Mouse (Mus musculus) CH12.LX (cell line): ENCODE measurements around the gene Sptbn2.

ENCODE experiments used
- CTCF ChIP-seq, 2 experiments: IDR thresholded peaks in 1 of 2; conservative IDR thresholded peaks in 1 of 2; 2 replicates each; pipeline ENCODE4 v1.5.1; 2011 to 2012; ENCODE audit warnings: low read depth in 2 of 2, low read length in 2 of 2, improper control_type of control experiment in 1 of 2, inconsistent platforms in 1 of 2, mild to moderate bottlenecking in 1 of 2, moderate library complexity in 1 of 2
- EP300 ChIP-seq: IDR thresholded peaks from 2 replicates; pipeline ENCODE4 v1.6.1; 2011; ENCODE audit warnings: low read length, improper control_type of control experiment
- JUND ChIP-seq: conservative IDR thresholded peaks from 2 replicates; pipeline ENCODE4 v1.6.1; 2011; ENCODE audit warnings: low read depth, low read length, improper control_type of control experiment
- KAT2A ChIP-seq: IDR thresholded peaks from 2 replicates; pipeline ENCODE4 v1.6.1; 2012; ENCODE audit warnings: low read length, improper control_type of control experiment, inconsistent platforms; ENCODE audit not compliant: insufficient replicate concordance
- MAX ChIP-seq: IDR thresholded peaks from 2 replicates; pipeline ENCODE4 v1.6.1; 2011; ENCODE audit warnings: low read length, improper control_type of control experiment
- PAX5 ChIP-seq: IDR thresholded peaks from 2 replicates; pipeline ENCODE4 v1.6.1; 2012; ENCODE audit warnings: low read length, inconsistent platforms, mixed read lengths
- POLR2A ChIP-seq: IDR thresholded peaks from 2 replicates; pipeline ENCODE4 v1.6.1; 2011; ENCODE audit warnings: low read depth, mild to moderate bottlenecking, improper control_type of control experiment, low read length
- SIN3A ChIP-seq: IDR thresholded peaks from 2 replicates; pipeline ENCODE4 v1.6.1; 2012; ENCODE audit warnings: low read length, improper control_type of control experiment, inconsistent platforms
- TCF12 ChIP-seq: IDR thresholded peaks from 2 replicates; pipeline ENCODE4 v1.6.1; 2014; ENCODE audit warnings: low read depth, mild to moderate bottlenecking, inconsistent platforms, low read length, improper control_type of control experiment
- UBTF ChIP-seq: IDR thresholded peaks from 2 replicates; pipeline ENCODE4 v1.6.1; 2012; ENCODE audit warnings: low read depth, mild to moderate bottlenecking, inconsistent platforms, low read length, improper control_type of control experiment, moderate library complexity
- ZNF384 ChIP-seq: IDR thresholded peaks from 2 replicates; pipeline ENCODE4 v1.6.1; 2012; ENCODE audit warnings: low read depth, low read length, improper control_type of control experiment, inconsistent platforms

GRCm38 (mm10) chr19:4672401-4672800, 38.6 kb upstream of the Sptbn2 start:
- no peak for TF ChIP-seq CTCF (conservative IDR thresholded peaks at IDR 0.05 in 1 of 2, IDR thresholded peaks at IDR 0.05 in 1 of 2; ENCODE audit: low read depth in 2 of 2, low read length in 2 of 2)
- no peak for TF ChIP-seq JUND
- TF ChIP-seq UBTF = no peak
- TF ChIP-seq EP300 = no peak
- no peak for TF ChIP-seq POLR2A
- TF ChIP-seq ZNF384 = no peak
- TF ChIP-seq KAT2A = no peak
- TF ChIP-seq MAX = no peak
- TF ChIP-seq TCF12 = no peak
- TF ChIP-seq SIN3A = no peak
- TF ChIP-seq PAX5 = no peak
